Mouse (Mus musculus) thymus, adult 2 months (tissue): ENCODE measurements around the gene Timm10. TPM values are rescaled to one million over a fixed set of nuclear protein-coding genes. Genes with fewer than 3 reads are reported as not detected.
A peak's percentile ranks its signal among the peaks of the same experiment; 100 is the strongest.

ENCODE experiments used
- DNase-seq: peaks from one replicate; pipeline ENCODE4 v3.0.0; 2021
- H3K27ac ChIP-seq: fragments of 200-500 bp; 2 replicates; pipeline ENCODE4 v1.5.1; 2012; ENCODE audit warnings: low read length, control low read depth; ENCODE audit not compliant: control insufficient read depth, insufficient read depth
- H3K27me3 ChIP-seq: fragments of 200-500 bp; 2 replicates; pipeline ENCODE4 v1.6.1; 2012; ENCODE audit warnings: mild to moderate bottlenecking, low read length, moderate library complexity, mixed read lengths; ENCODE audit not compliant: control insufficient read depth, insufficient read depth
- H3K36me3 ChIP-seq: fragments of 200-500 bp; 2 replicates; pipeline ENCODE4 v1.6.1; 2012; ENCODE audit warnings: mild to moderate bottlenecking, low read length, moderate library complexity; ENCODE audit not compliant: control insufficient read depth, insufficient read depth
- H3K4me1 ChIP-seq: fragments of 200-500 bp; replicated peaks from 2 replicates; pipeline ENCODE4 v1.6.1; 2012; ENCODE audit warnings: low read length; ENCODE audit not compliant: control insufficient read depth, insufficient read depth
- H3K4me3 ChIP-seq: fragments of 200-500 bp; 2 replicates; pipeline ENCODE4 v1.5.1; 2012; ENCODE audit warnings: mild to moderate bottlenecking, low read length, control low read depth, moderate library complexity; ENCODE audit not compliant: control insufficient read depth, insufficient read depth
- CTCF ChIP-seq: fragments of 200-500 bp; IDR thresholded peaks from 2 replicates; pipeline ENCODE4 v1.5.1; 2012; ENCODE audit warnings: mild to moderate bottlenecking, control low read depth, low read length, moderate library complexity, borderline replicate concordance; ENCODE audit not compliant: control insufficient read depth, poor library complexity, insufficient read depth; ENCODE audit errors: extremely low read depth
- POLR2A ChIP-seq: fragments of 200-500 bp; IDR thresholded peaks from 2 replicates; pipeline ENCODE4 v1.6.1; 2012; ENCODE audit warnings: mild to moderate bottlenecking, low read length, control low read depth, moderate library complexity; ENCODE audit not compliant: control insufficient read depth, poor library complexity, insufficient read depth; ENCODE audit errors: extremely low read depth
- WGBS: fragments of 180-500 bp; shearing (Covaris S2); methylation state at CpG from one replicate; pipeline ENCODE4 v1.1.7; 2018; 5-methylcytosine and 5-hydroxymethylcytosine counted together
- polyA plus RNA-seq: library from polyadenylated mRNA; depleted of rRNA; stranded (reverse); fragments of >200 nt; gene quantifications from 2 replicates; pipeline ENCODE4 v1.2.3, GENCODE M21; 2012

The Timm10 gene
- polyA plus RNA-seq, 1 experiment = 29.0 TPM

GRCm38 (mm10) chr2:84810886-84811577, 15.8 kb upstream of the Timm10 start:
- H3K27ac ChIP-seq = no peak overlapping the region
- H3K27me3 ChIP-seq = no peaks in the 10 kb centered on the region
- H3K4me3 ChIP-seq = peak overlapping the region; percentile 45
- peaks cover 7% of the 10 kb centered on the region for H3K4me1 ChIP-seq
- peak; percentile 52; the same call in 1 of the 2 replicates for TF ChIP-seq CTCF
- no peak for TF ChIP-seq POLR2A
- WGBS = 46% methylated on average over 26 of the region's 26 CpGs
- H3K36me3 ChIP-seq = no peaks in the 10 kb centered on the region
- peak; percentile 84 for DNase-seq

GRCm38 (mm10) chr2:84811880-84812279, 14.9 kb upstream of the Timm10 start:
- no peak overlapping the region for H3K4me3 ChIP-seq
- H3K27ac ChIP-seq = no peak overlapping the region
- H3K27me3 ChIP-seq = no peaks in the 10 kb centered on the region
- 90% methylated on average over 7 of the region's 7 CpGs for WGBS
- no peak for DNase-seq
- no peaks in the 10 kb centered on the region for H3K36me3 ChIP-seq
- TF ChIP-seq CTCF (no peak), POLR2A (no peak)
- peaks cover 7% of the 10 kb centered on the region for H3K4me1 ChIP-seq

GRCm38 (mm10) chr2:84812676-84813075, 14.1 kb upstream of the Timm10 start:
- Histone ChIP-seq H3K4me3 (no peak overlapping the region), H3K4me1 (peaks cover 7% of the 10 kb centered on the region), H3K27ac (no peak overlapping the region), H3K36me3 (no peaks in the 10 kb centered on the region), H3K27me3 (no peaks in the 10 kb centered on the region)
- WGBS = 94% methylated on average over 6 of the region's 6 CpGs
- DNase-seq = no peak
- TF ChIP-seq CTCF (no peak), POLR2A (no peak)

GRCm38 (mm10) chr2:84819861-84820260, 6.9 kb upstream of the Timm10 start:
- DNase-seq = no peak
- Histone ChIP-seq H3K27me3 (0 out of 2 replicates have a peak, but pooled peaks cover 2% of the 10 kb centered on the region), H3K4me1 (no peaks in the 10 kb centered on the region), H3K27ac (no peak overlapping the region), H3K4me3 (no peak overlapping the region), H3K36me3 (no peaks in the 10 kb centered on the region)
- TF ChIP-seq POLR2A (no peak), CTCF (no peak)
- 37% methylated on average over 3 of the region's 3 CpGs for WGBS

- Histone ChIP-seq H3K4me3 (no peak within 1 kb of the TSS), H3K27ac (no peak within 1 kb of the TSS), H3K27me3 (0 out of 2 replicates have a peak, but pooled peaks cover 2% of the 10 kb centered on the region), H3K36me3 (no peaks in the 10 kb centered on the region), H3K4me1 (peaks cover 9% of the 10 kb centered on the region)
- 52% methylated on average over 13 of the region's 13 CpGs for WGBS
- no peak for TF ChIP-seq POLR2A
- TF ChIP-seq CTCF = no peak
- no peak for DNase-seq
Measured at GRCm38 (mm10) chr2:84822552-84822951, 4.2 kb upstream of the Timm10 start, which contains the start of gene Smtnl1. Gene Smtnl1 (minus strand): TSS chr2:84822652.

- peaks cover 10% of the 10 kb centered on the region for H3K4me1 ChIP-seq
- DNase-seq = no peak
- H3K27me3 ChIP-seq = 0 out of 2 replicates have a peak, but pooled peaks cover 2% of the 10 kb centered on the region
- TF ChIP-seq CTCF = no peak
- no peaks in the 10 kb centered on the region for H3K36me3 ChIP-seq
- 35% methylated on average over 2 of the region's 2 CpGs for WGBS
- no peak overlapping the region for H3K4me3 ChIP-seq
- H3K27ac ChIP-seq = no peak overlapping the region
Measured at GRCm38 (mm10) chr2:84823237-84823636, 3.6 kb upstream of the Timm10 start.

- H3K4me3 ChIP-seq = peak overlapping the region; percentile 77
- H3K36me3 ChIP-seq = no peaks in the 10 kb centered on the region
- DNase-seq = no peak
- H3K27me3 ChIP-seq = no peaks in the 10 kb centered on the region
- WGBS = 2% methylated on average over 29 of the region's 29 CpGs
- H3K4me1 ChIP-seq = peaks cover 14% of the 10 kb centered on the region
- no peak overlapping the region for H3K27ac ChIP-seq
- TF ChIP-seq CTCF (no peak), POLR2A (no peak)
Measured at GRCm38 (mm10) chr2:84827283-84827920, 605 bp downstream of the Timm10 start.
